Mouse (Mus musculus): ENCODE data around the gene Tmem91.

DNA sequence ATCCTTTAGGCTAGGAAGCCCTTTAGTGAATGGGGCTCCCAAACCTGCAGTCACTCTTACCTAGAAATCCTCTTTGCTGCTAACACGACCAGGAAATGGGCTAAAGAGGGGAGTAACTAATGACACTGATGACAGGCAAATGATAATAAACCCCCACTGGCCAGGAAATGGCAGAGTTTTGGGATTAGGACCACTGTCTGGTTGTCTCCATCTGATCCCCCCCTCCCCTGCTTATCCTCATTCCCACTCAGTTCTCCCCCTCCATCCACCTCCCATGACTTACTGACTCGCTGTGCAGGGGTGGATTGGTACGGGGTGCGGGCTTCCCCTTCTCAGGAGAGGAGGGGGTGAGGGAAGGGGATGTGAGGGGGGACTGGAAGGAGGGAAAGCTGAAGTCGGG, 15.1 kb upstream of the Tmem91 start:
- TF ChIP-seq CTCF (conservative IDR thresholded peaks at IDR 0.05; ENCODE audit: low read length) (no peak), POU5F1 (IDR thresholded peaks at IDR 0.05; ENCODE audit: borderline replicate concordance, low read length) (no peak)
